Mouse (Mus musculus) gastrocnemius, postnatal 36 days (tissue): ENCODE results near the gene Ice1. TPM values are rescaled to one million over a fixed set of nuclear protein-coding genes. Genes with fewer than 3 reads are reported as not detected.

Experiments used
- DNase-seq, 2 experiments: peaks; one replicate each; pipeline ENCODE4 v3.0.0; 2022
- intact Hi-C: fragments of 180-260 bp; cut with DNase I; formaldehyde crosslinking; loops from one replicate; pipeline ENCODE4 v1.15.1; 2025
- total RNA-seq, 2 experiments: library from RNA; stranded (reverse); gene quantifications; 2 replicates each; pipeline ENCODE4 v1.2.3; 2021

Ice1 gene
- total RNA-seq, 2 experiments from 2014 or later, result 13.6 to 14.5 TPM

DNA sequence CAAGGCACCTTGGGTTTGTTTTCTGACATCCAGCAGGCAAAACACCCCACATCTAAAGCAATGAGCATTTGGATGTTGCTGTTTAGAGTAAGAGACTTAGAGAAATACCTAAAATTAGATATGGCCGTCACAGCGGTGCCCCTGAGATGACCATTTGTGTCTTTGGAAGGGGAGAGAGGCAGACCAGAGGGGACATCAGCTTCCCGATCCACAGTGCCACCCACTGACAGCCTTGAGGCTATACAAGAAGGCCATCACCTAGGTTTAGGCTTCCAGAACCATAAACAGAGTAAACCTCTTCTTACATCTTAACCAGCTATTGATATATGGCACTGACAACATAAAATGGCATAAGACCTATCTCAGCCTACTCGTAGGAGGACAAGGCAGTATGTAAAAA, 4.5 kb upstream of the Ice1 start:
- intact Hi-C loops, result loop anchor here (2.0 kb wide), 2 partner anchors 125 to 359 kb away; no protein-coding TSS in a partner anchor

DNA sequence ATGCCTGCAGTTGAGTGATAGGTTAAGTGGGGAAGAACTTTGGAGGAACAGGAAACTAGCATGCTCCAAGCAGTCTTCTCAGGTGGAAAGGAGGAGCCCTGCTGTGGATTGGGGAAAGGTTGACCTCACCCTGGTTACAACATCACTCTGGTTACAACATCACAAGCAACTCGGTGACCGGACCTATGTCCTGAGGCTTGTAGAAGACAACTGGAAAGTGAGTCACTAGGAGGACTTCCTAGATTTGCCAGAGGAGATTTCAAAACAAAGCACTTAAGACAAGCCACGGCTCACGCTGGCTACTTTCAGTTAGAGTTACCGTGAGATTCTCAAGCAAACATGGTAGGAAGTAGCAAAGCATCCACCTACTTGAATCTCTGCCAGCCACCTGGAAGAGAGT, 3.9 kb upstream of the Ice1 start:
- DNase-seq, result no peak
- intact Hi-C loops, result no loop called here

More for the DNA sequence above, 4.5 kb upstream of the Ice1 start:
- no peak for DNase-seq

DNA sequence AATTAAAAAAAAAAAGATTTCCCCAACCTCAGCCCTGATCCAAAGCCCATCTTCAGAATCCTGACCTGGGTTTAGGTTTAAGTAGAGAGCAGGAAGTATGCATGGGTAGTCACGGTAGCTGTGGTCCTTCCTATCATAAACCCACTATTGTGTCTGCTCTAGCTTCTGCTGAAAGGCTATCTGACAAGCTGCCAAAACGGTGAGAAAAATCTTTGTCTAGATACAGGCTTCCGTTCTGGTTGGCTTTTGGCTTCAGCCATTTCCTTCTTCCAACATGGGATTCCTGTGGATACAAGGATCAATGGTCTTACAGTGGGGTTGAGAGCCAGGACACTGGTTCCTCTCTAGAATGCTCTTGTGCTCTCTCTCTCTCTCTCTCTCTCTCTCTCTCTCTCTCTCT, 2.2 kb upstream of the Ice1 start:
- intact Hi-C loops, result no loop called here

DNA sequence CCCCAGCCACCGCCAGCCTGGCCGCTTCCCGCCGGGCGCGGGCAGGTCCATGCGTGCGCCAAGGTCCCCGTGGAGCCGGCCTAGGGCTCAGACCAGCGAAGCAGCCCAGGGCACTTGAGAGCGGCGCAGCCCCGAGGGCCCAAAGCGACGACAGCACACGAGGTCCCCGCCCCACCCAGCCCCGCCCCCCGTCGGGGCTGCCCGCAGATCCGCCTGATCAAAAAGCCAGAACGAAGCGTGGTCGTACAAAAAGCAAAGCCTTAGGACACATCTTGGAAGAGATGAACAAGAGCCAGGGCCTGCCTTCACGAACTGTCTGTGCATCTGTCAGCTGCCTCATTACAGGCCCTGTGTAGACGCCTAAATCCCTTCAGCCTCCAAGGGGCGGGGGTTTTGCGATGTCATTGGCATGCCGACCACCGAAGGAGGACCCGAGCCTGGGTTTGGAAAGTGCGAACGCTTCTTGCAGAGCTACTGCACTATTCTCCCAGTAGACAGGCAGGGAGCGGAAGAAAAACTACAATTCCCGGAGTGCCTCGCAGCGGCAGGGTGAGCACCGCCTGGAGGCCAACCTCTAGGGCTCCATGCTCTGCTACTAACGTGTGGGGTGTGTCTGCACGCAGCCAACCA, 343 bp upstream of the Ice1 start:
- intact Hi-C loops, result no loop called here
- DNase-seq, result peak; percentile 91 to 92

More for the DNA sequence above, 2.2 kb upstream of the Ice1 start:
- no peak for DNase-seq

DNA sequence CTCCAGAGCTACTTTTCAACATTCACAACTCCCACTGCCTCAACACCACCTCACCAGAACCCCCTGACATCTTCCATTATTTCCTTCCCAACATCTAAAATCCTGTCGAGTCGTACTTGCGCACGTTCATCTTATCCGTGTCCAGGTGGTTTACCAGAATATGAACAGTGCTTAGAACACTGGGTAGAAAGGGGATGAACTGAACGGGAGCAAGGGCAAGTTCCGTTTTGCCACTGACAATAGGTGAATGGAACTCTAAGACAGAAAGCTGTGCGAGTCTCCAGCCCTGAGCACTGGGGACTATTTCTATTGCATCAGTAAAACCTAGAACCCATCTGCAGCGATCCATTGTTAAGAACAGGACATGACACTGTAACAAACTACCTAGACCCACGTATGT, 728 bp downstream of the Ice1 start:
- intact Hi-C loops, result no loop called here
- DNase-seq, result no peak

DNA sequence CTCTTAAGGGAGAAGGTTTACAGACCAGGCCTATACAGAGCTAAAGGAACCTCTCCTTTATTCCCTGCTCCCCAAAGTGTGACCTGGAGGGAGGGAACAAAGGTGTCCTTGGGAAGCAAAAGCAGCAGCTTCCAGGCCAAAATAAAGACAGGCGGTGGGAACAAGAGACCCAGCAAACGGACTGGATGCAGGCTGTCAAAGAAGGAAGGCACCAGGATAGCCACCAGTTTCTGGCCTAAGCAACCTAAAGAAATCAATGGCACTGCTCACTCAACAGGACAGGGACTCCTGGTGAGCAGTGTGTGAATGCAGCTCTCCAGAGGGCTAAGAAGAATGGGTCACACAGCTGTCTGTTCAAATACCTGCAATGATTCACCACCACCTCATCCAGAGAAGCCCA, 1.8 kb downstream of the Ice1 start:
- no peak for DNase-seq
- intact Hi-C loops, result no loop called here

DNA sequence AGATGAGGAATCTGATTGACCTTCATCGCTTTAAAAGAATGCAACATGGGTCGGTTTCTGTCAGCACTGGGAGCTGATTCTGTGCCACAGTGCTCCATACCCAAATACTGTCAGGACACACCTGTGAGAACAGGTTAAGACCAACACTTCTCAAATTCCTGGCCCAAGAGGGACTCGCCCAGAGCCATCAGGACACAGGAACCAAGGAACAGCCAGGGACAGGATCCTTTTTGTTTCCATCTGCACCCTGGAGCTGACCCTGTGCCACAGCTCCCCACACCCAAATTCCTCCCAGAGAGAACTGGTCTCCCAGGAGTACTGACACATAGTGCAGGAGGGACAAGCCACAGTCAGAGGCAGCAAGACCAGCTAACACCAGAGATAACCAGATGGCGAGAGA, 11.0 kb downstream of the Ice1 start:
- peak in 1 of 2 experiments; percentile 4 for DNase-seq
- intact Hi-C loops, result no loop called here

DNA sequence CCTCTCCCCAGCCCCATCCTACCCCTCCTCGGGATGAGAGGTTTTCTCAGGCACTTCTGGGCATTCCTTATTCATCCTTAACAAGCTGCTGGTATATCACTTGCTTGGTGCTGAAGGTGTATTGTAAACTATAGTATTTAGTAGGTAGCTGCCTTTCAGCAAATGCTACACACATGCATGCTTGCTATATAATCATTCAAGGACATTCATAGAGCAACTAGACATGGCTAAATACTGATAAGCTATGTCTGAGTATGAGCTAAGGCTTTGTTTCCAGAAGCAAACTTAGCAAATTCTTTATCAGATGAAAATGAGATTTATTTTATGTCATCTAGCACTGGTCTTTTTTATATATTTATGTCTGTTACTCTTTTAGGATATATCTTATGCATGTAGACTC, 11.8 kb downstream of the Ice1 start:
- no peak for DNase-seq
- intact Hi-C loops, result no loop called here

DNA sequence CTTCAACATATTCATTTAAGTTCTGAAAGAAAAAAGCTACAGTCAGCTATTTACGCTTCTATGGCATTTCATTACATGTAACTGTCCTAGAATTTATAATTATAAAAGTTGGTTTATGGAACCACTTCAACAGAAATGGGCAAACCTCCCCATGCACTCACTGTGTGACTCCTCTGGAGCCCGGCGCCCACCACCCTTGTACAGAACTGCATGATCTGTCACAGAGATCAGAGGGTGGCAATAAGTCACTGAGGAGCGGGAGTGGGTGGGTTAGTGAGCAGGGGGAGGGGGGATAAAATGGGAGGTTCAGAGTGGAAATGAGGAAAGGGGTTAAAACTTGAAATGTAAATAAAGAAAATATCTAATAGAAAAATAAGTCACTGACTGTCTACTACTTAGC, 13.0 kb downstream of the Ice1 start:
- DNase-seq, result no peak
- intact Hi-C loops, result no loop called here

DNA sequence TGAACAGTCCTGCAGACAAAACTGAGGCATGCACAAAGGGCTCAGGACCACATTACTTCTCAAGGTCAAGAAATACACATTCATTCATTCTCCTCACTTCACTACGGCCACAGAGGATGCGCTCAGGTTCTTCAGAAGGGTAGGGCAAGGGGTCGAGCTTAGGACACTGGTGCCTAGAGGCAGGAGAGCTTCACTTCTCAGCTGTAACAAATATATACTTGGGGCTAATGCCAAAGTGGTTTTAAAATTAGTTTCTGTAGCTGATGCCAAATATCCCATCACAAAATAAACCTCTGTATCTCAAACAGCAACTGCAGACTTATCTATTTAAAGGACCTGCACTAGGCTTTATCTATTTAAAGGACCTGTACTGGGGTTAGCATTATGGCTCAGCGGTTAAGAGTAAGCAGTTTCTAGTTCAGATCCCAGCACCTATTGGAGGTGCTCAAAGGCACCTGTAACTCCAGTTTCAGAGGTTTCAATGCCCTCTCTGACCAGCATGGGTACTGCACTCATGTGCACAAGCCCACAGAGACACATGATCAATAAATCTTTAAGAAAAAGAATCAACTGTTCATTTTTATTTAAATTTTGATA, 14.9 kb downstream of the Ice1 start:
- intact Hi-C loops, result no loop called here
- DNase-seq, result peak in 1 of 2 experiments; percentile 1

DNA sequence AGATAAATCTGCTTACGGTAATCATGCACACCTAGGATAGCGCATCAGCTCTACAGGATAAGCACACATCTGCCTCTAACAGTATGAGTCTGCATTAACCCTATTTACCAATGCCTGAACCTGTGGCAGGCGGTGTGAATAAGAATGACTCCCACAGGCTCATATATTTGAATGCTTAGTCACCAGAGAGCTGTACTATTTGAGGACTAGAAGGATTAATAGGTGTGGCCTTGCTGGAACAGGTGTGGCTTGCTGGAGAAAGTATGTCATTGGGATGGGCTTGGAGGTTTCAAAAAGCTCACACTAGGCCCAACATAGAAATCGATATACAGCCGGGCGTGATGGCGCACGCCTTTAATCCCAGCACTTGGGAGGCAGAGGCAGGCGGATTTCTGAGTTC, 15.9 kb downstream of the Ice1 start:
- DNase-seq, result peak in 1 of 2 experiments; percentile 6
- intact Hi-C loops, result no loop called here

DNA sequence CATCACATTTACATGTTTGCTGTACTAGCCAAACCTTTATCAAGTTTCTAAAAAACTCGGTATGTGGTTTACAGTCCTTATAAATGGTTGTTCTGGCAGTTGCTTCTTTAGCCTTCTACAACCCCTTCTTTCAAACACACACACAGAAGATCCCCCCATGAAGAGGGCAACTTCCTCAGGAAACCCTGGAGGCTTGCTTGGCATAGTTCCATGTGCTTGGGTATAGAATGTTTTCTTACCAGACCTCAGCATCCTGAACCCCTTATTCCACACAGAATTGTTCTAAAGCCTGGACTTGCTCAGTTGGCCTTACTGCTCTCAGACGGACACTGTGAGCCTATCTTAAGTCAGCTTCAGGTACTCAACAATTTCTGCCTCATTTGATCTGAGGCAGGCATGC, 24.6 kb downstream of the Ice1 start:
- DNase-seq, result no peak
- intact Hi-C loops, result no loop called here

DNA sequence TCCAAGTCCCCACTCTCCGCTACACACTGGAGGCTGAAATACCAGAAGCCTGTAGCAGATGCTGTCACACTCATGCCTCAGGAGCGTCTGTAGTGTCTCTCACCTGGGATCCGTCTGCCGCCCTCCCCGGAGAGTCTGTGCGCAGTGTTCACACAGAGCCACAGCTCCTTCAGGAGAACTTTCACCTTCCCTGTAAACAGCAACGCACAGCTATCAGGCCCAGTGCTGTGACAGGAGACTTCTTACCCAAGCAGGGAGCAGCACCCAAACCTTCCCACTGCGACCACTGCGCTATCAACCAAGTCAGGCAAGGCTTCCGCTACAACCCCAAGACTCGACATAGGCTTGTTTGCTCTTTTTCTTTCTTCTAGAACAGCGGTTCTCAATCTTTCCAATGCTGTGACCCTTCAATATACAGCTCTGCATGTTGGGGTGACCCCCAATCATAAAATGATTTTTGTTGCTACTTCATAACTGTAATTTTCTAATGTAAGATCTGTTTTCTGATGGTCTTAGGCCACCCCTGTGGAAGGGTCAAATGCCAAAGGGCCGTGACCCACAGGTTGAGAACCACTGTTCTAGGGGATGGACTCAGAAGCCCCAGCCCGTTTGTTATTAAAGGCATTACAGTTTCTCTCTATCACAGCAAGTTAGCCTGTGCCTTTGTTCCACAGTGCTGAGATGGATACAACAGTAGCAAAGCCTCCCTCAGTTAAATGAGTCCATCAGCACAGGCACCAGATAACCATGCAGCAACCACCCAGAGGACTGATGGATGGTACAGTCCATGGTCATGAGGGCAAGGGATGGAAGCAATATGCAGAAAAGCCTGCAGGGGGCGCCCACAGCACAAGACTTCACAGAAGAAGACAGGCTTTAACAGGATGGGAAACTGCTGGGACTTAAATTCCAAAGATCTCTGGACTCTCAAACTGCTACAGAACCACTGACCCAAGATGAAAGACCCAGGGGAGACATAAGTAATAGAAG, 26.7 kb downstream of the Ice1 start:
- peak; percentile 39 to 41 for DNase-seq
- intact Hi-C loops, result no loop called here

DNA sequence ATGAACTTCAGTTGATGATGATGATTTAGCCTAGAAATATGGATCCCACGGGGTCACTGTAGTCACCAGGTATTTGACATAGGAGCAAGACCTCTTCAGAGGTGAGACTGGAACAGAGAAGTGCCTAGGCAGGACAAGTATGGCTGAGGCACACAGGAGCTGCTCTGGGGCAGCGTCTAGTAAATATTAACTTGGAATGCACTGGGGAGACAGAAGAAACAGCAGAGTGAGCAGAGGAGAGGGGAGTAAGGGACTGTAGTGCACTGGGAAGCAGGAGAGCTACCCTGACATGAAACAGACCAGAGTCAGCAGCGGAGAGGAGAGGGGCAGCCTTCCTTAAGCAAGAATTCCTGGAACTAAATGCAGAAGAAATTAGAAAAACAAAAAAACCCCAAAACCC, 27.8 kb downstream of the Ice1 start:
- DNase-seq, result peak in 1 of 2 experiments; percentile 1
- intact Hi-C loops, result loop anchor here (5.0 kb wide), 1 partner anchor 233 kb away; the partner anchor contains the start of gene Adamts16

DNA sequence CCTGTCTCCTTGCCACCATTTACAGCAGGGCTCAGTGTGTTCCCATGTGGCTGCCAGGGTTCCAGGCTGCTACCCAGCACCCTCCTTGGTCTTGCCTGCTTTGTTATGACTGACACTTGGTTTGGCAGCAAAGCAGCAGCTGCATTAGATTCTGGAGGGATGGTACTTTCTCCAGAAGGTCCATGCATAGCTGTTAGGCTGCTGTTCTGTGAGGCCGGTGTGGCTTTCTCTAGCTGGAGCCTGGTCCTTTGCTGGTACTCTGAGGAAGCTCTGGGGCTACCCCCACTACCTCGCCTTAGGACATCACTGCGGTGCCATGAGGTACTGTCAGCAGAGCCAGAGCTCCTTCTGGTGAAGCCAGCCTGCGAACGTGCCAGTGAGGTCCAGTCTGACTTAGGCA, 32.1 kb downstream of the Ice1 start:
- intact Hi-C loops, result loop anchor here (5.0 kb wide), 1 partner anchor 237 kb away; the partner anchor contains the start of gene Adamts16
- DNase-seq, result peak in 1 of 2 experiments; percentile 10

DNA sequence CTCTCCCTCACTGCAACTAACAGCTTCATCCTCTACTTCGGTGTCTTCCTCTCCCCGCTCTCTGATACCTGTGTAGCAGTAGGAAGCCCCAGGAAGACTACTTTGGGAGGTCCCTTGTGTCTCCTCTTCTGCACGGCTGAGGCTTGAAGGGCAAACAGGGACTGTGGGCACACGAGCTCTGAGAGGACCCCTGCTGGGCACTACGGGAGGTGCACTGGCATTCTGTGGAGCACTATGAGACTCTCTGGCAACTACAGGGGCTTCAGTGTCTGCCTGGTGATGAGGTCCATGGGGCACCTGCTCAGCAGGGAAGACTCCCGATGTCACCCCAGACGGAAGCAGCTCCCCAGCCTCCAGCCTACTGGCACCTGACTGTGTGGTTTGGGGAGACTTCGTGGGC, 32.7 kb downstream of the Ice1 start:
- peak in 1 of 2 experiments; percentile 9 for DNase-seq
- intact Hi-C loops, result loop anchor here (5.0 kb wide), 1 partner anchor 238 kb away; the partner anchor contains the start of gene Adamts16

DNA sequence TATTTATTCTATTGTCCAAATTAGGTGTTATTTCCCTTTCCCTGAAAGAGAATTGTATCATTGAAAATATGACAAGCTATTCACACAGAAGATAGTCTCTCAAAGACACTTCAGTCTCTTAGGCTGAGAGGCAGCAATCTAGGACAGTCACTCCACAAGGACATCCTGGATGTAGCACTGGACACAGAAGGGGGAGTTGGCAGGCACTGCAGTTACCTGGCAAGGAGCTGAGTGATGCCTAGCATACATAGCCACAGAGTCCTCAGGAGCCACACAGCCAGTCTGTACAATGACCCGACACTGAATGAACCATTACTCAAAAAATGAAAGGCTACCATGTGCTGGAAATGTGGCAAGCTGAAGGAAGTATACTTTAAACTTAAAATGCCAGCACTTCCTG, 35.9 kb downstream of the Ice1 start:
- no peak for DNase-seq
- intact Hi-C loops, result no loop called here

DNA sequence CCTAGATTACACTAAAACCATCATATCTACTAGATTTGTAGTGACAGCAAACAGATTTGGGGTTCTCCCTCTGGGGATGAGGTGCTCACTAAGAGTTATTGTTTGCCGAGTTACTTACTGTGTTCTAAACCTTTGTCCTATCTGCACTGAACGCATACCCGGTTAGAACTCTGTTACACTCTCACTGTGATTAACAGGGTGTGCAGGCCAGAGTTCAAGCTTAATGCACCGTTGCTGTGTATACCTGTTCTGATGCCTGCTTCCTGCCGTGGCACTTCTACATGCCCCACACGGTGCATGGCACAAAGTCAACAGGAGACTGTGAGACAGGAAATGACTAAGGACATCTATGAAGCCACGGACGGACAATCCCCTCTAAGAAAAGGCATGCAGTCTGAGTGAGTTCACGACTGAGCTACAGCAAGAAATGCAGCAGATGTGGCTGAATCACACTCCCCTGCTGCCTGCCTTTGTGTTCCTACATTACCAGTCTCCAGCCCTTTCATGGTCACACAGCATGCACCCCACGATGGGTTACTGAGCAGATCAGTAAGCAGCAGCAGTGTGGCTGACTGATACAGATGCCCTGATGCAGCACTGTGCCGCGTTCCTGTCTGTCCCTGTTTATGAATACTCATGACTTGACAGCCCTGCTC, 37.3 kb downstream of the Ice1 start:
- no peak for DNase-seq
- intact Hi-C loops, result no loop called here

DNA sequence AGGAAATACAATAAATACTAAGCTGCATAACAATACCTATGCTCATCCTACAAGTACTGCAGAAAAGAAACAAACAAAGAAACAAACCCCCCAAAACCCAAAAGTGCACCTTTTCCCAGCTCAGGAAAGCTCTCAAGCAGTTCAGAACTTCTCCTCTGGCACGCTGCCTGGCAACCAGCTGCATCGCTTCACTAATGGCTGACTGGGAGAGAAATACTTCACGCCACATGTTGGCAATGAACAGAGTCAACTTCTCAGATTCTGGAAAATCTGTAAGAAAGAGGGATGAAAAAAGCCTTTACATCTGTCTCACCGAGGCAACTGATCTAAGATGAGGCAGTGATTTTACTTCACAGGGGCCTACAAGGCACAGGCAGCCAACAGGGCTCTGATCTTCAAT, 38.5 kb downstream of the Ice1 start:
- intact Hi-C loops, result no loop called here
- DNase-seq, result no peak

DNA sequence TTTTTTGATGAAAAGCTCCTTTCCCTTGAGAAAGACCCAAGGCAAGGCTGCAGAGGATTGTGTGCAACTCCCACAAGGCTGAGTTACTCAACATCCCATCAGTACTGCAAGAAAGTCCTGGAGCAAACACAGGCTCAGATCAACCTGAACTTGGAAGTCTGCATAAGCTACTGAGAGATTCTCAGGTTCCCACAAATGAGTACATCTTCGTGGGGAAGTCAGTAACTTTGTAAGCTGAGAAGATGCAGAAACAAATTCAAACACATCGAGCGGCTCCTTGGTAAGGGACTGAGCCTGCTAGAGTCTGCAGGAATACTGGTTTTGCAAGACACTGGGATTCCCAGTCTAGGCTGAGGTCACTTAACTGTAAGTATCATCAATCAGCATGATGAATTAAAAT, 40.5 kb downstream of the Ice1 start:
- intact Hi-C loops, result no loop called here
- no peak for DNase-seq
